7 mouse cellular contexts compared by ENCODE assay signal in genomic region chr4:41498921-41499391, GRCm38 (mm10). TPM values are rescaled to one million over a fixed set of nuclear protein-coding genes. Genes with fewer than 3 reads are reported as not detected.
DNase-seq lines count a peak whose midpoint lies in the region; ATAC-seq lines count a peak whose summit lies in the region.

No protein-coding gene starts in this region.

- 12% methylated on average over 43 of the region's 43 CpGs for WGBS in forebrain, embryonic 15.5 days
- WGBS in stomach, embryonic 15.5 days = 17% methylated on average over 43 of the region's 43 CpGs

- no peaks in the 10 kb centered on the region for H3K36me3 ChIP-seq in megakaryocyte, embryonic 14.5 days (replicated peaks; ENCODE audit: low read length)
- H3K36me3 ChIP-seq in forebrain, embryonic 15.5 days = no peaks in the 10 kb centered on the region
- H3K36me3 ChIP-seq in stomach, embryonic 15.5 days = no peaks in the 10 kb centered on the region

- H3K4me1 ChIP-seq in megakaryocyte, embryonic 14.5 days = peaks cover 32% of the 10 kb centered on the region
- H3K4me1 ChIP-seq in forebrain, embryonic 15.5 days = peaks cover 48% of the 10 kb centered on the region
- peaks cover 28% of the 10 kb centered on the region for H3K4me1 ChIP-seq in stomach, embryonic 15.5 days

- H3K9me3 ChIP-seq in megakaryocyte, embryonic 14.5 days = peaks cover 14% of the 10 kb centered on the region; the same call in 1 of the 2 replicates
- no peaks in the 10 kb centered on the region for H3K9me3 ChIP-seq in forebrain, embryonic 15.5 days
- H3K9me3 ChIP-seq in stomach, embryonic 15.5 days = no peaks in the 10 kb centered on the region

- ATAC-seq in megakaryocyte, adult 5-6 weeks (ENCODE audit: poor library complexity, severe bottlenecking) = no peak
- ATAC-seq in forebrain, embryonic 15.5 days (replicated peaks) = no peak
- ATAC-seq in stomach, embryonic 15.5 days (ENCODE audit: insufficient read depth, low FRiP score, low read depth) = no peak
- ATAC-seq in frontal cortex, adult (ENCODE audit: low TSS enrichment) = no peak

- H3K9ac ChIP-seq in forebrain, embryonic 15.5 days (replicated peaks) = peak overlapping the region; percentile 11; the same call in 1 of the 2 replicates
- H3K9ac ChIP-seq in stomach, embryonic 15.5 days = no peak overlapping the region

- peaks cover 93% of the 10 kb centered on the region for H3K27me3 ChIP-seq in megakaryocyte, embryonic 14.5 days (replicated peaks)
- H3K27me3 ChIP-seq in forebrain, embryonic 15.5 days = peaks cover 53% of the 10 kb centered on the region
- H3K27me3 ChIP-seq in stomach, embryonic 15.5 days (replicated peaks) = peaks cover 48% of the 10 kb centered on the region

- H3K4me3 ChIP-seq in megakaryocyte, embryonic 14.5 days (replicated peaks) = peak overlapping the region; percentile 76
- H3K4me3 ChIP-seq in forebrain, embryonic 15.5 days = peak overlapping the region; percentile 35
- peak overlapping the region; percentile 29 for H3K4me3 ChIP-seq in stomach, embryonic 15.5 days (replicated peaks)

- H3K4me2 ChIP-seq in forebrain, embryonic 15.5 days (replicated peaks) = peak overlapping the region; percentile 62
- H3K4me2 ChIP-seq in stomach, embryonic 15.5 days = peak overlapping the region; percentile 59

- no peak overlapping the region for H3K27ac ChIP-seq in forebrain, embryonic 15.5 days (replicated peaks)
- H3K27ac ChIP-seq in stomach, embryonic 15.5 days = no peak overlapping the region

- peak; percentile 84 to 88 for DNase-seq in kidney, postnatal 36 days
- no peak for DNase-seq in thymus, postnatal 0 days (ENCODE audit: low spot score)

RNA-seq across cellular contexts. Expression of gene AI464131, which starts 3.9 kb away (rescaled TPM):
- polyA plus RNA-seq in megakaryocyte, embryonic 14.5 days (2012; ENCODE audit: insufficient read depth, low replicate concordance) = 0.07 TPM in 1 of 2 replicates, not detected in the other
- 0.04 TPM in 1 of 2 replicates, not detected in the other for total RNA-seq in megakaryocyte, adult 5-6 weeks (2015)
- 0.07 TPM in 1 of 2 replicates, not detected in the other for total RNA-seq in megakaryocyte, adult 5-6 weeks (2017)
- polyA plus RNA-seq in forebrain, embryonic 15.5 days (2015; fragmentation: Nextera tagmentation; extraction: Ambion mirVana) = 2.8 and 3.1 TPM in 2 replicates
- polyA plus RNA-seq in stomach, embryonic 15.5 days (2015; fragmentation: Nextera tagmentation; extraction: Ambion mirVana) = 5.7 and 6.4 TPM in 2 replicates
- polyA plus RNA-seq in thymus, postnatal 0 days (2015; fragmentation: Nextera tagmentation; extraction: Ambion mirVana) = 0.60 TPM in 2 replicates

RNA-seq across cellular contexts. Expression of gene 1110017D15Rik, which starts 18.2 kb away (rescaled TPM):
- polyA plus RNA-seq in megakaryocyte, embryonic 14.5 days (2012; ENCODE audit: insufficient read depth, low replicate concordance) = 0.29 TPM in 1 of 2 replicates, not detected in the other
- total RNA-seq in megakaryocyte, adult 5-6 weeks (2015) = not detected in 2 replicates
- total RNA-seq in megakaryocyte, adult 5-6 weeks (2017) = not detected in 2 replicates
- 9.4 and 15.7 TPM in 2 replicates for polyA plus RNA-seq in forebrain, embryonic 15.5 days (2015; fragmentation: Nextera tagmentation; extraction: Ambion mirVana)
- polyA plus RNA-seq in stomach, embryonic 15.5 days (2015; fragmentation: Nextera tagmentation; extraction: Ambion mirVana) = 0.30 and 0.55 TPM in 2 replicates
- polyA plus RNA-seq in thymus, postnatal 0 days (2015; fragmentation: Nextera tagmentation; extraction: Ambion mirVana) = 0.94 and 1.5 TPM in 2 replicates

RNA-seq across cellular contexts. Expression of gene Nudt2, which starts 34.0 kb away (rescaled TPM):
- 3.0 and 13.7 TPM in 2 replicates for polyA plus RNA-seq in megakaryocyte, embryonic 14.5 days (2012; ENCODE audit: insufficient read depth, low replicate concordance)
- total RNA-seq in megakaryocyte, adult 5-6 weeks (2015) = 13.8 and 24.0 TPM in 2 replicates
- 19.6 and 20.9 TPM in 2 replicates for total RNA-seq in megakaryocyte, adult 5-6 weeks (2017)
- polyA plus RNA-seq in forebrain, embryonic 15.5 days (2015; fragmentation: Nextera tagmentation; extraction: Ambion mirVana) = 66.8 and 69.5 TPM in 2 replicates
- polyA plus RNA-seq in stomach, embryonic 15.5 days (2015; fragmentation: Nextera tagmentation; extraction: Ambion mirVana) = 48.0 and 55.7 TPM in 2 replicates
- polyA plus RNA-seq in thymus, postnatal 0 days (2015; fragmentation: Nextera tagmentation; extraction: Ambion mirVana) = 28.5 and 31.0 TPM in 2 replicates

RNA-seq across cellular contexts. Expression of gene Kif24, which starts 34.3 kb away (rescaled TPM):
- polyA plus RNA-seq in megakaryocyte, embryonic 14.5 days (2012; ENCODE audit: insufficient read depth, low replicate concordance) = 1.2 and 1.9 TPM in 2 replicates
- 10.7 and 16.0 TPM in 2 replicates for total RNA-seq in megakaryocyte, adult 5-6 weeks (2015)
- total RNA-seq in megakaryocyte, adult 5-6 weeks (2017) = 7.0 and 9.7 TPM in 2 replicates
- 5.1 and 5.5 TPM in 2 replicates for polyA plus RNA-seq in forebrain, embryonic 15.5 days (2015; fragmentation: Nextera tagmentation; extraction: Ambion mirVana)
- polyA plus RNA-seq in stomach, embryonic 15.5 days (2015; fragmentation: Nextera tagmentation; extraction: Ambion mirVana) = 5.5 and 6.1 TPM in 2 replicates
- polyA plus RNA-seq in thymus, postnatal 0 days (2015; fragmentation: Nextera tagmentation; extraction: Ambion mirVana) = 5.6 and 5.9 TPM in 2 replicates
